Mouse (Mus musculus): Measurements from ENCODE around the gene Slc22a8.

- no peak for TF ChIP-seq CTCF (IDR thresholded peaks at IDR 0.05; ENCODE audit: borderline replicate concordance, insufficient read depth, low read length)
- no peak for TF ChIP-seq POLR2A (IDR thresholded peaks at IDR 0.05; ENCODE audit: low read depth, low read length)
Observed at GRCm38 (mm10) chr19:8564021-8564420, 27.0 kb upstream of the Slc22a8 start.

All from embryonic fibroblast, embryonic 13.5 days (primary cell).